Mouse (Mus musculus): ENCODE results near the gene Hook2. TPM values are rescaled to one million over a fixed set of nuclear protein-coding genes. Genes with fewer than 3 reads are reported as not detected.

The Hook2 gene
- total and polyA plus RNA-seq, 3 experiments, result 2.0 to 2.4 (median 2.0) TPM

DNA sequence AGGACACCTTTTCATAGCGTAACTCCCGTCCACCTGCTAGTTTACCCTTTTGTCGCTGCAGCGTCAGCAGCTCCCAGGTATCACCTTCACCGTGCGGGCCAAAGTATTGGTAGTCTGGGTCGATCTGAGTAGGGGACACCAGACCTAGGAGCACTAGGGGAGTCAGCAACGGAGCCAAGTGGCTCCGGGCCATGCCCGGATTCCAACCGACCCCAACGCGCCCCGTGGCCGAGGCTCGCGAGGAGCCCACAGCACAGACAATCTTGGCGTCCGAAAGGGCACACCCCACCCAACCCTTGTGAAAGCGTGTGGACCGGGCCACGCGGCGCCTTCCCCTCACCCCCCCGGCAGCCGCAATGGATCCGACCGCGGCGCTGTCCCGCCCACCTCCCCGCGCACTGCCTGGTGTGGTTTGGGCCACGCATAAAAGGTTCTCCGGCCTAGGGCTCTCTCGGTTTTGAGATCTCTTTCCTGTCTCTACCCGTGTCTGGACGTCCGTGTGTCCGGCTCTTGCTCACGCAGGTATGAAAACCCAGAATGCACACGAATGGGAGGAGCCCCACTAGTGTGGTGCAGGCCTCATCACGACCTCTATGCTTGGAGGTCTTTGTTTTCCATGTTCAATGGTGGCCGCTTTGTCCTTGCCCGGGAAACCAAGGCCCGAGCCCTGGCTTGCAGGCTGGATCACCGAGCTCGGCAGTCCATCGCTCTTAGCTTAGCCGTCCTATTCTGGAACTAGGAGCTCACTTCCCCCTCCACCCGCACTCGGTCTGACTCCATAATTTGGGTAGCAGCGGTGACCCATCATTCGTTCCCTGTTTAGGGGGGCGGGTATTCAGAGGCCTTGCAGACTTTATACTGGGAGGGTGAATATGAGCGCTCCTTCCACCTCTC lies 20.9 kb upstream of the Hook2 start, which contains the start of the genes Gm49661, Prdx2 and Rnaseh2a:
Gm49661 (minus strand) TSS at position 193 of the 894 bp plus-strand sequence.
Prdx2 (plus strand) TSS at position 347 of the 894 bp plus-strand sequence.
Rnaseh2a (minus strand) TSS at position 527 of the 894 bp plus-strand sequence.
- Histone ChIP-seq H3K79me2 (replicated peaks; ENCODE audit: control insufficient read depth, insufficient read depth, low read length) (no peaks in the 10 kb centered on the region), H3K4me3 (peak within 1 kb of the TSS; percentile 62), H3K36me3 (ENCODE audit: control insufficient read depth, insufficient read depth, low read length) (no peaks in the 10 kb centered on the region; the same call in 1 of the 2 replicates), H3K27me3 (ENCODE audit: control insufficient read depth, insufficient read depth, low read length) (no peaks in the 10 kb centered on the region), H3K27ac (peak within 1 kb of the TSS; percentile 77), H3K4me1 (ENCODE audit: control insufficient read depth, insufficient read depth, low read length) (peaks cover 21% of the 10 kb centered on the region), H3K9ac (ENCODE audit: low read depth, low read length) (peak within 1 kb of the TSS; percentile 82)
- intact Hi-C loops (cut with DNase I), result loop anchor here (5.0 to 10.0 kb wide), 2 partner anchors 55 to 112 kb away; partner anchors contain the start of genes Asna1, Farsa and Trir
- DNase-seq, result peak; percentile 81 to 83
- TF ChIP-seq CTCF (IDR thresholded peaks at IDR 0.05) (no peak), EP300 (IDR thresholded peaks at IDR 0.05; ENCODE audit: insufficient read depth, low read depth, low read length) (peak; percentile 70; the same call in 1 of the 2 replicates), POLR2A (IDR thresholded peaks at IDR 0.05; ENCODE audit: insufficient read depth, low read depth, low read length) (peak; percentile 96)
- whole genome bisulfite sequencing, result under 1% methylated on average over 56 of the region's 56 CpGs

GRCm38 (mm10) chr8:84970135-84970790 lies 20.1 kb upstream of the Hook2 start:
- Histone ChIP-seq H3K9ac (ENCODE audit: low read depth, low read length) (peak overlapping the region; percentile 82), H3K4me3 (peak overlapping the region; percentile 62), H3K79me2 (replicated peaks; ENCODE audit: control insufficient read depth, insufficient read depth, low read length) (no peaks in the 10 kb centered on the region), H3K36me3 (ENCODE audit: control insufficient read depth, insufficient read depth, low read length) (no peaks in the 10 kb centered on the region; the same call in 1 of the 2 replicates), H3K27ac (peak overlapping the region; percentile 77), H3K4me1 (ENCODE audit: control insufficient read depth, insufficient read depth, low read length) (peaks cover 18% of the 10 kb centered on the region), H3K27me3 (ENCODE audit: control insufficient read depth, insufficient read depth, low read length) (no peaks in the 10 kb centered on the region)
- WGBS, result 8% methylated on average over 21 of the region's 21 CpGs
- TF ChIP-seq CTCF (IDR thresholded peaks at IDR 0.05) (no peak), POLR2A (IDR thresholded peaks at IDR 0.05; ENCODE audit: insufficient read depth, low read depth, low read length) (no peak)
- DNase-seq, result no peak
- intact Hi-C loops (cut with DNase I), result loop anchor here (10.0 kb wide), 1 partner anchor 55 kb away; the partner anchor contains the start of genes Asna1 and Trir

DNA sequence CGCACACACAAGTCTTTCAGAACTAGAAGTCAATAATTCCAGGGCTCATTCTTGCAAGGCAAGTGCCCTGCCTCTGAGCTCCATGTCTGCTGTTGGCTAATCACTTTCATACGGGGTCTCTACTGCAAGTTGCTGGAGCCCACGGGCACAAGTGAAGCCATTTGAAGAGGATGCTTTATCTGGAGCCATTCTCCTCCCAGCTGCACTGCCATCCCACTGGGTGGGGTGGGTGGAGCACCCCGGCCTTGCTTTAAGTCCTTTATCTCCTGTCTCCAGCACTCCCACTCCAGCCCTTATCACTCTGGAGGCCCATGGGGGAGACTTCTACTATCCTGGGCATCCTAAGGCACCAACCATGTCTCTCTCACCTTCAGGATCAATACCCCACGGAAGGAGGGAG lies 19.5 kb upstream of the Hook2 start:
- Histone ChIP-seq H3K4me3 (peak overlapping the region; percentile 62), H3K27me3 (ENCODE audit: control insufficient read depth, insufficient read depth, low read length) (no peaks in the 10 kb centered on the region), H3K36me3 (ENCODE audit: control insufficient read depth, insufficient read depth, low read length) (no peaks in the 10 kb centered on the region; the same call in 1 of the 2 replicates), H3K79me2 (replicated peaks; ENCODE audit: control insufficient read depth, insufficient read depth, low read length) (no peaks in the 10 kb centered on the region), H3K4me1 (ENCODE audit: control insufficient read depth, insufficient read depth, low read length) (peaks cover 21% of the 10 kb centered on the region), H3K27ac (no peak overlapping the region), H3K9ac (ENCODE audit: low read depth, low read length) (no peak overlapping the region)
- no peak for DNase-seq
- intact Hi-C loops (cut with DNase I), result loop anchor here (10.0 kb wide), 1 partner anchor 54 kb away; the partner anchor contains the start of genes Asna1 and Trir
- 44% methylated on average over 5 of the region's 5 CpGs for WGBS
- TF ChIP-seq EP300 (IDR thresholded peaks at IDR 0.05; ENCODE audit: insufficient read depth, low read depth, low read length) (no peak), CTCF (IDR thresholded peaks at IDR 0.05) (no peak), POLR2A (IDR thresholded peaks at IDR 0.05; ENCODE audit: insufficient read depth, low read depth, low read length) (no peak)

GRCm38 (mm10) chr8:84973079-84973478 lies 17.3 kb upstream of the Hook2 start:
- Histone ChIP-seq H3K27me3 (ENCODE audit: control insufficient read depth, insufficient read depth, low read length) (no peaks in the 10 kb centered on the region), H3K36me3 (ENCODE audit: control insufficient read depth, insufficient read depth, low read length) (no peaks in the 10 kb centered on the region; the same call in 1 of the 2 replicates), H3K9ac (ENCODE audit: low read depth, low read length) (no peak overlapping the region), H3K4me1 (ENCODE audit: control insufficient read depth, insufficient read depth, low read length) (peaks cover 18% of the 10 kb centered on the region), H3K4me3 (no peak overlapping the region), H3K79me2 (replicated peaks; ENCODE audit: control insufficient read depth, insufficient read depth, low read length) (no peaks in the 10 kb centered on the region), H3K27ac (peak overlapping the region; percentile 63; the same call in 1 of the 2 replicates)
- DNase-seq, result no peak
- intact Hi-C loops (cut with DNase I), result loop anchor here (10.0 kb wide), 1 partner anchor 52 kb away; the partner anchor contains the start of genes Asna1 and Trir
- TF ChIP-seq CTCF (IDR thresholded peaks at IDR 0.05), result no peak
- no peak for TF ChIP-seq POLR2A (IDR thresholded peaks at IDR 0.05; ENCODE audit: insufficient read depth, low read depth, low read length)
- no peak for TF ChIP-seq EP300 (IDR thresholded peaks at IDR 0.05; ENCODE audit: insufficient read depth, low read depth, low read length)
- WGBS, result 93% methylated on average over 1 of the region's 1 CpGs

DNA sequence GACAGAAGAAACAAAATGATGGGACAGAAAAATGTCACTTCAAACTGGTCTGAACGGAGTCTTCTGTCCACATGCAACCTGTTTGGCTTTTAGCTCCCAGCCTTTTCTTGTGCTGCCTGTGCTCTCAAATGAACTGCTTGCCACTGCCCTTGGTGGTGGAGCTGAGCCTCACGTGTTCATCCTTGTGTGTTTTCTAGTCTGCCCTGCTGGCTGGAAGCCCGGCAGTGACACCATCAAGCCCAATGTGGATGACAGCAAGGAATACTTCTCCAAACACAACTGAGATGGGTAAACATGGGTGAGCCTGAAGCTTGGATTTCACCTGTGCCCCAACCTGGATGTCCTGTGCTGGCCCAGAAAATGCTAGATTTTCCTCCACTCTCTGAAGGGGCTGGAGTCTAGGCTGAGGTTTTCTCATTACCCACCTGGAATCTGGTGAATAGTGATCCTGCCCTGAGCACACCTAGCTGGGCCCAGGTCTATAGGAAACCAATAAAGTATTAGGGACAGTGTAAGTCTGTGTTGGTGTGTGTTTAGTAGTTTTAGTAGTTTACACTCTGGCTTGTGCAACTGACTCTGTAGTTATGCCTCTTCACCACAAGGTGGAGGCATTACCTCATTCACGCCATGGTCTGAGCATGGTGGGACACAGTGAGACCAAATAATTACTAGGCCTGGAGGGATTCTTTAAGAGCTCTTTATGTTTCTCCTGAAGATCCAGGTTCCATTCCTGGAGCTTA lies 16.4 kb upstream of the Hook2 start:
- Histone ChIP-seq H3K27ac (peak overlapping the region; percentile 63), H3K79me2 (replicated peaks; ENCODE audit: control insufficient read depth, insufficient read depth, low read length) (no peaks in the 10 kb centered on the region), H3K9ac (ENCODE audit: low read depth, low read length) (no peak overlapping the region), H3K4me1 (ENCODE audit: control insufficient read depth, insufficient read depth, low read length) (peaks cover 15% of the 10 kb centered on the region), H3K36me3 (ENCODE audit: control insufficient read depth, insufficient read depth, low read length) (no peaks in the 10 kb centered on the region; the same call in 1 of the 2 replicates), H3K4me3 (no peak overlapping the region), H3K27me3 (ENCODE audit: control insufficient read depth, insufficient read depth, low read length) (no peaks in the 10 kb centered on the region)
- WGBS, result 33% methylated on average over 4 of the region's 4 CpGs
- intact Hi-C loops (cut with DNase I), result loop anchor here (1.0 to 10.0 kb wide), 2 partner anchors 15 to 51 kb away; partner anchors contain the start of genes Asna1 and Trir
- peak; percentile 95; the same call in 1 of the 2 replicates for TF ChIP-seq CTCF (IDR thresholded peaks at IDR 0.05)
- TF ChIP-seq POLR2A (IDR thresholded peaks at IDR 0.05; ENCODE audit: insufficient read depth, low read depth, low read length), result peak; percentile 27
- peak; percentile 96 for TF ChIP-seq EP300 (IDR thresholded peaks at IDR 0.05; ENCODE audit: insufficient read depth, low read depth, low read length)
- DNase-seq, result peak; percentile 72 to 78

Data from heart, adult 2 months (tissue).